Mouse (Mus musculus): ENCODE measurements around the gene RPS10-NUDT3.
A peak's percentile ranks its signal among the peaks of the same experiment; 100 is the strongest.

Gene RPS10-NUDT3

DNA sequence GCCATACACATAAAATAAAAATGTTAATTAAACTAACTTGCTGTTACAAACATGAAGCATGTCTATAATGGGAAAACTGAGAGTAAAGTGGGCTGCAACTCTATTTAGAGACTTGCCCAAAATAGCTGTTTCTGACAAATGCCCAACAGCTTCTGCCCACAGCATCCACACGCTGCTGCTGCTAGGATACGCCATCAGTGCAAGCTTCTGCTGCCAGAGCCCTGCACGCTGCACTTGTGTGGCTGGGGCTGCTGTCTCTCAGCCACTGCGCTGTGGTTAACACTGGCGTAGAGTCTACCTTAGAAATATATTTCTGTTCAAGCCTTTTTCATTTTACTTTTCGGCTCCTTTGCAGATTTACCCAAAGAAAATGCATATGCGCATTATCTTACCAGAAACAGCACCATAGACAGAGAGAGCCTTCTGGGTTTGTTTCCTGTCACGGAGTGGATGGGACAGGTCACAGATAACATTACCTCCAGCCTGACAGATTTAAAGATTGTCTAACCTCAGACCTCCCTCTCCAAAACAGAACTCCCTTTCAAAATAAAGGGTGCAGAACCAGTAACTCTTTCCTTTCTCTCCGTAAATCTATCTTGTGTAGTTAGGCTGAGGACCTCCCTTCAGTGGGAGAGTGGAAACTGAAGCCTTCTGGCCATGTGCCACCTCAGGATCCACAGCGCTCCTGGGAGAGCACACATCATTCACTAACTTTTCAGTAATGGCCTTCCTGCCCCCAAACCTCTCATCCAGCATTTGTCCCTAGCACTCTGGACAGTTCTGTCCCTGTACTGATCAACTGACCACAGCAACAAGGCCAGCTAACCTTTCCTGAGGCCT lies 24.1 kb downstream of the RPS10-NUDT3 start:
- DNase-seq (ENCODE audit: low spot score in 2 of 2): no peak

DNA sequence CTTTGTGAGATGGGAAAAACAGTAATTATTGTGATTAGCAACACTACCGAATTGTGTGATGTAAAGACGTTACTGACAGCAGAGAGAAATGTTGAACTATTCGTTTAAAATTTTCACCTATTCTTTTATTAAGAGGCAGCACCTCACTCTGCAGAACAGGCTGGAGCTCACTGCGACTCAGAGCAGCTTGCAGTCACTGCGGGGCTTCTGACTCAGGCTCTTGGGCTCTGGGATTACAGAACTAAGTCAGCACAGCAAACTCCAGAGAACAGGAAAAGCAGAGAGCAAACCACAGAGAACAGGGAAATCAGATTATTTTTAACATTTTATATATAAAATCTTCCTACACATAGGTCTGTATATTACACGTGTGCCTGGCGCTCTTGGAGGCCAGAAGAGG lies 25.4 kb downstream of the RPS10-NUDT3 start:
- no peak for DNase-seq (ENCODE audit: low spot score in 2 of 2)

DNA sequence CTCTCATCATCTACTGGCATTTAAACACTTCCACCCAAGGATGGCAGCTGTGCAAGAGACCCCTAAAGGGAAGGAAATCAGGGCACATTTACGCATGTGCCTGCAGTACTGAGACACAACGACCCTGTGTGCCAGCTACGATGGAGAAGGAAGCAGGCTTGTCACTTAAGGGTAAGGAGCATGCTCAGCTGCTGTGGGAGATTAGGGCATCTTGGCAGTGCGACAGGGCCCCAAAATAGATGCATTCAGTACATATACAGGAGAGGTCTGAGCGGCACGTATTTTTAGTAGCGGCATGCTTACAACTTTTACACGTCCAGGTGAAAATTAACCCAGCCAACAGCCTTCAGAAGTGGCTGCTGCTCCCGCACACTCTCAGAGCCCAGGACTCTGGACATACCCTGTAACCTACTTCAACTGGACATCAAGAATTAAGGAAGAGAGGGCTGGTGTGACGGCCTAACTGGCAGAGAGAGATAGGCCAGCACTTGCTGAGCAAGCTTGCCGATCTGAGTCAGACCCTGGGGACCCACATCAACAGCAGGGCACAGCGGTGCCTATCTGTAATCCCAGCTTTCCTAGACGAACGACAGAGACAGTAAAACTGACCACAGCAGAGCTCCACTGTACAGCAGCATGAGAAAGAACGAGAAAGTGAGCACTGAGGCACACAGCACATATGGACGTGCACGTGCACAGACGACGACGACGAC lies 31.3 kb downstream of the RPS10-NUDT3 start:
- no peak for DNase-seq (ENCODE audit: low spot score in 2 of 2)

DNA sequence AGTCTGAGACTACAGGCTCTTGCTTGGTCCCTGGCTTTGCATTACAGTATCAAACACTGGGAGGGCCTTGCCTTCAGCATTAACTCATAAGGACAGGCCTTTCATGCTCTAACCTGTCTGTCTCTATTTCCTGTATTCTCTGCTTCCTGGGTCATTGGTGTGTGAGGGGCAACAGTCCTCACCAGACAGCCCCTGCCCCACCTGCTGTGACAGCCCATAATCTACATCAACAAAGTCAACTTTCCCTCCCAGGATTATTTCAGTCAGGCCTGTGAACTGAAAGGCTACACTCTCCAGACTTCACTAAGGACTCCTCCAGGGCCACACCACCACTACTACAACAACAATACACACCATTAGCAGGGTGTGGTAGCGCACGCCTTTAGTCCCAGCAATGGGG lies 32.0 kb downstream of the RPS10-NUDT3 start:
- DNase-seq (ENCODE audit: low spot score in 2 of 2): no peak

DNA sequence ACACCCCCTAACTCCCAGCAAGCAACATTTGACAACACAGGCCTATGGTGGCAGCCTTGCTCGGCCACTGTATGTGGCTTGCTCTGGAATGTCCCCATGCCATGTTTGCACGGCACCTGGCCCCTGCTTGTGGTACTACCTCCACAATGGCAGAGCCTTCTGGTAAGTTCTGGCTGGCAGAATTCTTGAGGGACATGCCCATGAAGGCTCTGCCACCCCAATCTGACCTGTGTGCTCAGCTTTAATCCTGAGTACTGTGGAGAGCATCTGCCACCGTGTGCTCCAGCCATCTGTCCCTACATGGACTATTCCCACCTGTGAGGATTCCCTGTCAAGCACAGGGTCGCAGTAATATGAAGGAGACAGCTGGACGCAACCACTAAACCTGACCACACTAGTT lies 34.2 kb downstream of the RPS10-NUDT3 start:
- DNase-seq (ENCODE audit: low spot score in 2 of 2): no peak

DNA sequence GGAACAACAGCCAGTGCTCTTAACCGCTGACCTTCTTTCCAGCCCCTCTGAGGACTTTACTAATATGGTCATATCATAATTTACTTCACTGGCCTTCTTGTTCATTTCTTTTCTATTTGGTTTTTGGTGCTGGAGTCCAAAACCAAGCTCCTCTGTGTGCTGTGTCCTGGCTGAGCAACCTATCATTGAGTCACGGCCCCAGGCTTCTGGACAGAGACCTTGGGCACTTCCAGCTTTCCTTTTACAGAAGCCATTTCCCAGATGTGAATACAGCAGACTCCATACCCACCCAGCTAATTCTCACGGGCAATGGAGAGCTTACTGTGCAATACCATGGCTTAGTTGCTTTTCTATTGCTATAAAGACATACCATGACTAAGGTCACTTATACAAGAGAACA lies 34.7 kb downstream of the RPS10-NUDT3 start:
- DNase-seq (ENCODE audit: low spot score in 2 of 2): no peak

DNA sequence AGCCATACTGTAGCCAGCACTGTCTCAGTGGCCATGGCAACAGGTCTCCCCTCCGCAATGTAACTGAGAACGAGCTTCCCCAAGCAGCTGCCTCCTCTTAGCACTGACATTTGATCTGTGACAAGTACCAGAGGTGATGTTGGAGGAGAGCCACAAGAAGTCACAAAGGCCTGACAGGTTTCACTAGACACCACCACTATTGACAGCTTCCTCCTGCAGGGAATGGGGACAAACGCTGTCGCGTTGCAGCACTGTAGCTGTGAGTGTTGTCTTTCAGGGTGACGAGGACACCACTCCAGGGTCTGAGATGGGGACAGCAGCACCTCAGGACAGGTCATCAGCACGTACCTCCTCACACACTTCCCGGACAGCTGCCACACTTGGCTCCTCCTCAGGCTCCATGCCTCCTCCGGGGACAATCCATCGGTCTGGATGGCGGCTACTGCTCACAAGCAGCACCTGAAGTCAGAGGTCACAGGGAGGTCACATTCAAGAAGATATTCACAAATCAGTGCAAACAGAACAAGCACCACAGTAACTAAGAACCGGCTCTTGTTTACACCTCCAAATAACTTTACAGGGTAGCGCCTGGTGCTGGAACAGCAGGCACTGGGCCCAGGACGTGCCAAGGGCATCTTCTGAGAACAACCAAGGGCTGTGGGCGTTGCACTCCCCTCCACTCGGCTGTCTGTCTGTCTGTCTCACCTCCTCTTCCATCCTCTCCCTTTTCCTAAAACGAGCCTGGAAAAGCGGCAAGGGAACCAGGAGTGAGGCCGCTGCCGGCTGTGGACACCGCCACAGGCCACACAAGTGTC lies 38.4 kb downstream of the RPS10-NUDT3 start:
- DNase-seq (ENCODE audit: low spot score in 2 of 2): no peak

DNA sequence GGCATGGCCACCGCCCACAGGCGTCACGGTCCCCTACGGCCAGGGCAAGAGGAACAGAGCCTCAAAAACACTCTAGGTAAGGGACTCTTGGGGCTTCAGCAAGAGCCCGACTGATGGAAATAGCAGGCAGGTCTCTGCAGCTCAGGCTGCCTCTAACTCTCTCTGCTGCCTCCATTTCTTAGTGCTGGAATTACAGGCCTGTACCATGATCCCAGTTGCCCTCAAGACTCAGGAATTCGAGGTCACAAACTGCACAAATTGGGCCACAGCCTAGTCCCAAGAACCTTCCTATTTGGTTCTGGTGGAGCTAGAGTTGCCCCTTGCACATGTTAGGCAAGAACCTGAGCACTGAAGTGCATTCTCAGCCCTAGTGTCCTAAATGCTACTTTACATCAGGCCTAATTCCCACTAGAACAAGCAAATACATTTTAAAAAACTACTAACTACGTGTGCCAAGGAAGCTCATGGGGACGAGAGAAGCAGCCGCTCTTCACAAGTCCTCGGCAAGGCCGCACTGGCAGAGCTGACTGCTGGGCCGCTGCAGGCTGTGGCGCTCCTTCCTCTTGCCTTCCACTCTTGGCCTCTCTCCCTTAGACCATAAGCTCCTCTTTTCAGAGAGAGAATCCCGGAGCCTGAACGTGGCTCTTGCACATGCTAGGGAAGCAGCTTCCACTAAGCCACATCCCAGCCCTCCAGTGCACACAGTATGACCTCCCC lies 39.2 kb downstream of the RPS10-NUDT3 start:
- DNase-seq (ENCODE audit: low spot score in 2 of 2): no peak

DNA sequence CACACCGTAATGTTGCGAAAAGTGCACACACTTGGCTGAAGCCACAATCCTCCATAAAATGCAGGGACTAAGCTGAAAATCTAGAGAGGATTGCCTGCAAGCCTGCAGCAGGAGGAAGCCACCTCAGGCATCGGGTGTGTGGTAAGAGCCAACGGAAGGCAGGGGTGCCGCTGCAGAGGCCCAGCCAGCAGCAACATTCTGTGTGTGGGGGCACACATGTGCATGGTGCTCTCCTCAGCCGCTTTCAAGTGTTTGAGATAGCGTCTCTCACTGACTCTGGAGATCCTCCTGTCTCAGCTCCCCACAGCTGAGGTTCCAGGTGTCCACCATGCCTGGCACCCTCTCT lies 42.5 kb downstream of the RPS10-NUDT3 start:
- DNase-seq (ENCODE audit: low spot score in 2 of 2): no peak

DNA sequence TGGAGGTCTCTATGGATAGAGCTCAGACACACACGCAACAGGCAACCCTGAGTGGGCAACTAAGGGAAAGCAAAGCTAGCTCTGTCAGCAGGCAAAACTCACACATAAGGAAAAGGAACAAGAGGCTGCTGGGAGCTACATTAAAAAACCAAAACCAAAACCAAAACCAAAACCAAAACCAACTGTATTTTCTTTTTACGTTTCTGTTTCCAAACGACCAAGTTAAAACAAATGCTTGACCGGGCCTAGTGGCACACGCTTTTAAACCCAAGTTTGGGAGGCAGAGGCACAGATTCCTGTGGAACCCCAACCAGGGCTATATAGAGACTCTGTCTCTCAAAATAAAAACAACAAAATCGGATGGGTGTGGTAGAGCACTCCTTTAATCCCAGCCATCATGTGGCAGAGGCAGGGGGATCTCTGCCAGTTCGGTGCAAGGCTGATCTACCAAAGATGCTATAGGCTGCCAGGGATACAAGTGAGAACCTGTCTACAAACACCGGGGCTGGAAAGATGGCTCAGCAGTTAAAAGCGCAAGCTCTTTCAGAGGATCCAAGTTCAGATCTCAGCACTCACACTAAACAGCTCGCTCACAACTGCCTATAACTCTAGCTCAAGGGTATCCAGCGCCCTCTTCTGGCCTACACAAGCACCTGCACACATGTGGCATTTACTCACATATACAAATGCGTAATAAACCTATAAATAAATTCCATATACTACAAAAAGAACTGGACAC lies 43.0 kb downstream of the RPS10-NUDT3 start:
- DNase-seq (ENCODE audit: low spot score in 2 of 2): no peak

DNA sequence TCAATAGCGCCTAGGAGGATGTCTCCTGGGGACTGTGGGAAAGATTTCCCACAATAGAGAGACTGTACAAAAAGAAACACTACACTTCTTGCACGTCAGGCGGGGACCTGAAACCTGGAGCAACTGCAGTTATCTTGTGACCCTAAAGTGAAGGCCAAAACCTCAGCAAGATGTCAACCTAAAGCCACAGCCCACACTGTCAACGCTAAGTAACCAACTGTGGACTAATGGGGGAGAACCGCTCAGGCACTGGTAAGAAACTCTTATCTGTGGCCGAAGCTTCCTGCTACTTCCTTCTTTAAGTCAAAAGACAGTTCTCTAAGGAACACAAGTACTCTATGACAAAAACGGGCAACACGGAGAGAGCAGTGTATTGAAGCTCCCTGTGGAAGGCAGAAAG lies 46.8 kb downstream of the RPS10-NUDT3 start:
- DNase-seq (ENCODE audit: low spot score in 2 of 2): no peak

DNA sequence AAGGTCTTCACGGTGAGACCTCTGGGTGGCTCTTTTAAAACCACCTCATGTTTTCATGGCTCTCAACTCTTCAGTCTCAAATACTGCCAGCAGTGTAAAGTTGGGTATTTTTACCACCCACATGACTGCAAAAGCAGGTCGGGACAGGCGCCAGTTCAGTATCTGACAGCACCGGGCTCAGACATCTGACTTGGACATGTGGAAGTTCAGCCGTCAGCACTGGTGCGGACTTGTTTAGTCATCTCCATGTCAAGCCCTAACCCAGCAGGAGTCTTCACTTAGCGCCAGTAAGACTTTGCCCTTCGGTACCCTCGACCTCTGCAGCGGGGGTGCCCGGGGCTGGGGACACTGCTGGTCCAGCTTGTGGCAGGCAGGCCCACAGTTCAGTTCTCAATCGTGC lies 47.8 kb downstream of the RPS10-NUDT3 start:
- DNase-seq (ENCODE audit: low spot score in 2 of 2): peak; percentile 48 to 61

DNA sequence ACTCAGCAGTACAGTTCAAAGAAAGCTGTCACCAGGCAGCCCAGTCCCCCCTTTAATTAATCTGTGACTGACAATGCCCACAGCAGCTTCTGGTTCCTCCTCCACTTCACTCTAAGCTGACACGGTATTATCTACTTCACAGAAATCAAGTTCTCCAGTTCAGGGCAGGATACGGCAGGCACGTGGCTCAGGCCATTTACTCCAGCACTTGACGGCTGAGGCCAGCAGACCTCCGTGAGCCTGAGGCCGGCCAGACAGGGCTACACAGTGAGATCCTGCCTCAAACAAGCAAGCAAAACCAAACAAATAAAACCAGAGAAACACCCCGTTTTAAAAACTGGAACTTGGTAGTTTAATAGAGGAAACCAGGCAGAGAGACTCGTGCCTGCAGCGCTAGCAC lies 48.4 kb downstream of the RPS10-NUDT3 start:
- DNase-seq (ENCODE audit: low spot score in 2 of 2): no peak

DNA sequence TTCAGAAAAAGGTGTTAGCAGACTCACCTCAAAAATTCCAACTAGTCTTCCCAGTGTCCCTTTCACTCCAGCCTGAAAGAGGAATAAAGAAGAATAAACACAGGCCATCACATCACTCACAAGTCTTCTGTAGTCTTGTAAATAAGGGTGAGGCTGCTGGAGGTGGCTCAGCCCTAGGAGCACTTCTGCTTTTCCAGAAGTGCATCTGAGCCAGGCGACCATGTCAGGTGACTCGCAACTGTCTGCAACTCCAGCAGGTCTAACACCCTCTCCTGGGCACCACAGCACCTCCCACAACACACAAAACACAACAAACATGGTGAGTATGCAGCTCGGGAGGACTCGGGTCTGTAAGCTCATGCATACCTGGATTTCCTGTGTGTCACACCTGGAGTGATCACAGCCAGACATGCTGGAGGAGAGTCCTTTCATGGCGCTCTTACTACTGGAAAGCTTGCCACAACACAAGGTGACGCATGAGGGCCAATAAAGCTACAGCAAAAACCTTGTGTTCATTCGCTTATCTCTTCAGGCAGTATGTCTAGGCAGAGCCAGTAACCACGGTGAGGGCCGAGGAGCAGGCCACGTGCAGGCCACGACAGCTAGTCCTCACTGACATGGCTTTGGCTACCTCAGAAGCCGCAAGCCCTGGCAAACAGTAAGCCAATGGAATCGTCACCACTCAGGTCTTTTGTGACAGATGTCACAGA lies 51.7 kb downstream of the RPS10-NUDT3 start:
- DNase-seq (ENCODE audit: low spot score in 2 of 2): no peak

DNA sequence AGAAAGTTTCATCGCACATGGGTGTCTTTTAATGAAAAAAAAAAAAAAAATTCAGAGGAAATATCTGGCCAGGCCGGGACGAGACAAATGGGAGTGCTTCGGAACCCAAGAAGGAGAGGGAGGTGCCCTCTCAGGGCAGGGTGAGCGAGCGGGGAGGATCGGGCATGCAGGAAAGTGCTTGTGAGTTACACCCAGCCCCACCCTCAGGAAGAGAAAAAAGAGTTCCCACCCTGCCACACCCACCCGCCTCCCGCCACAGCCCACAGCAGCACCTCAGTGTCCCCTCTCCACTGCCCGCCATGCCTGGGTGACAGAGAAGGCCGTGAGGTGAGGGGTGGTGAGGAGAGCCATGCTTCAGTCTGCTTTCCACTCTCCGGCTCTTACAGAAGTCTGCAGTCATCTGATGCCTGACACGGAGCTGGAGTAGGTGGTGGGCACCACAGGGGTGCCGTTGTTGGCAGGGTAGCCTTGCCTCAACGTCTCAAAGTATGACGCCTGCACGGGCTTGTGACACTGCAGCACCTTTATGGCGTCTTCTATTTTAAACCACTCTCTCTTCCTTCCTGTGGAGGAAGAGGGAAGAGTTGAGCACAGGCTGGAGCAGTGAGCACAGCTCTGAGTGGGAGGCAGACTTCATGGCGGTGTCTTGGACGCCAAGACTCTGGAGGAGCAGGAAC lies 54.5 kb downstream of the RPS10-NUDT3 start:
- DNase-seq (ENCODE audit: low spot score in 2 of 2): no peak

DNA sequence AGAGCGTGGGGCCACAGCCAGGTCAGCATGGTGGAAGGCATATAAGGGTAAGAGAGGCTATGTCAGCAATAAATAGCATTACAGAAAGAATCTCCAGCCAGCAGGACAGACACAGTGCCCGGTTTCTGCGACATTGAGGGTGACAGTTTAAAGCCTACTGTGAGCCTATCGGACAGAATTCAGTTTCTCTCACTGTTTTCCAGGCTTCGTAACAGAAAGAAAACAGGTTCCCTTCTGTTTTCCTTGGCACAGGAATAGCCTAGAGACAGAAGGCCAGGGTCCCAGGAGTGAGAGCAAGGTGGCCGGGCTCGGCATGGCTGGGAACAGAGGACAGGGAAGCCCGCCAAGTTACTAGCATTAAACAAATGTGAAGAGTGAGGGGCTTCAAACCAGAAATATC lies 55.2 kb downstream of the RPS10-NUDT3 start:
- no peak for DNase-seq (ENCODE audit: low spot score in 2 of 2)

DNA sequence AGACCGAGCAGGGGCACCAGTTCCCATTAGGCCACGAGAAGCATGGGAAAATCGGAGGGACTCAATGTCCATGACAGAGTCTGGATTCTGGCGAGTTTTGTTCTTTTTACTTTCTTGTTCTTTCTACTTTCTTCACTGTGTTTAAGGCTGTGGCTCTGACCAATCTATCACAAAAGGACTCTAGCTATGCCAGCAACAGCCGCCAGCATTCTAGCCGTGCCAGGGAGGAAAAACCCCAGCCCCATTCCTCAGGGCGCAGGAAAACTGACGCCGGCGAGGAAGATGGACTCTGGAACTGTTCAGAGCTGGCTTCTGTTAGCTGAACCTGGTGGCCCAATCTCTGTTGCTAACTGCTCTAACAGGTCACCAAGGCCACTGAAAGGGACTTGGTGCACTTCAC lies 56.5 kb downstream of the RPS10-NUDT3 start:
- DNase-seq (ENCODE audit: low spot score in 2 of 2): no peak

DNA sequence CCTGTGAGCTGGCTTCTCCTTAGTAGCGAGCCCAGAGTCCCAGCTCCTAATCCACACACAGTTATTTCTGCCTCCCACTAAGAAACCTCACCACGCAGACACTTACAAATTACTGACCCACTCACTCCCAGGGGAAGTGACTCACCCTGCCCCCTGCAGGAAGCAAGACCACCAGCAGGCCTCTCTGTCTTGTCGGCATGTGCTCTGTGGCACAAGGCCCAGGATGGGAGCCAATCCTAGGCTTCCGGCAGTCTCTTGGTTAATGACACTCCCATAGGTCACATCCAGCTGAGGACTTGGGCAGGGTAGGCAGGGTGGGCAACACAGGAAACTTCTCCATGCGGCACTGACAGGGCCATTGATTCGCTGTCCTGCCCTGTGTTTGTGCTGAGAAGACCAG lies 57.6 kb downstream of the RPS10-NUDT3 start:
- no peak for DNase-seq (ENCODE audit: low spot score in 2 of 2)

DNA sequence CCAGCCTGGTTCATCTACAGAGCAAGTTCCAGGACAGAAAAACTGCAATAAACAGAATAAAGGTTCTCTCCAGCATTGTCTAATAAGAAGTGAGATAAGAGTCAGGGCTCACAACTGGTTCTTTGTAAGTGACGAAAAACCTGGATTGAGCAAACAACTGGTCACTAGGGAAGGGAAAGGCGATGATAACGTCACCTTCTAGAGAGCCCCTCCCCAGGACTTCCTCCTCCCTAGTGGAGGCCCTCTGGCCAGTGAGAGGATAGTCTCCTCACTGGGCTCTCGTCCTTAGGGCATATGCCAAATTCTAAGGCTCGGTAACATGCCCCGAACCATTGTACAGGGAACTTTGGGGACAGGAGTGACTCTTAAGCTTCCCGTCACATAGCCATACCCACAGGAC lies 59.0 kb downstream of the RPS10-NUDT3 start:
- no peak for DNase-seq (ENCODE audit: low spot score in 2 of 2)

All from urinary bladder, postnatal 36 days (tissue).